Mouse (Mus musculus) hindbrain, embryonic 16.5 days (tissue): Measurements from ENCODE around the gene Adam12. TPM values are rescaled to one million over a fixed set of nuclear protein-coding genes. Genes with fewer than 3 reads are reported as not detected.
A peak's percentile ranks its signal among the peaks of the same experiment; 100 is the strongest.

Experiments used
- ATAC-seq: fragments of 200-750 bp; cut with Nextera tagmentation; 2 replicates; pipeline ENCODE4 v1.8.0; 2017; ENCODE audit warnings: moderate TSS enrichment, moderate library complexity
- H3K27ac ChIP-seq: fragments of 300-500 bp; sonication (generic); 2 replicates; pipeline ENCODE4 v1.5.1; 2014; ENCODE audit warnings: low read depth, mild to moderate bottlenecking, control low read depth, low read length, moderate library complexity
- H3K27me3 ChIP-seq: fragments of 300-500 bp; sonication (generic); replicated peaks from 2 replicates; pipeline ENCODE4 v1.6.1; 2014; ENCODE audit warnings: low read length; ENCODE audit not compliant: control insufficient read depth, insufficient read depth
- H3K36me3 ChIP-seq: fragments of 300-500 bp; sonication (generic); 2 replicates; pipeline ENCODE4 v1.6.1; 2014; ENCODE audit warnings: mild to moderate bottlenecking, low read length, moderate library complexity, mixed read lengths; ENCODE audit not compliant: control insufficient read depth, insufficient read depth
- H3K4me1 ChIP-seq: fragments of 300-500 bp; sonication (generic); 2 replicates; pipeline ENCODE4 v1.6.1; 2014; ENCODE audit warnings: low read depth, low read length; ENCODE audit not compliant: control insufficient read depth, insufficient read depth
- H3K4me2 ChIP-seq: fragments of 300-500 bp; sonication (generic); 2 replicates; pipeline ENCODE4 v1.6.1; 2014; ENCODE audit warnings: mild to moderate bottlenecking, low read length, control low read depth, moderate library complexity
- H3K4me3 ChIP-seq: fragments of 300-500 bp; sonication (generic); 2 replicates; pipeline ENCODE4 v1.5.1; 2014; ENCODE audit warnings: mild to moderate bottlenecking, low read length, control low read depth, moderate library complexity
- H3K9ac ChIP-seq: fragments of 300-500 bp; sonication (generic); 2 replicates; pipeline ENCODE4 v1.6.1; 2014; ENCODE audit warnings: low read depth, mild to moderate bottlenecking, control low read depth, low read length, moderate library complexity
- H3K9me3 ChIP-seq: fragments of 300-500 bp; sonication (generic); 2 replicates; pipeline ENCODE4 v1.6.1; 2014; ENCODE audit warnings: mild to moderate bottlenecking, low read length, moderate library complexity; ENCODE audit not compliant: control insufficient read depth
- WGBS: fragments of 180-500 bp; shearing (Covaris S2); extraction: QIAGEN DNeasy Blood & Tissue Kit; methylation state at CpG from one replicate; pipeline ENCODE4 v1.1.7; 2014; 5-methylcytosine and 5-hydroxymethylcytosine counted together
- polyA plus RNA-seq: library from polyadenylated mRNA; unstranded; fragments of >200 nt; fragmentation: Nextera tagmentation; extraction: Ambion mirVana; gene quantifications from 2 replicates; pipeline ENCODE4 v1.2.1, GENCODE M21; 2015

Gene Adam12
- polyA plus RNA-seq, 1 experiment from 2014 or later, result 3.3 TPM

GRCm38 (mm10) chr7:133859548-133859947, 372.4 kb downstream of the Adam12 start:
- Histone ChIP-seq H3K9me3 (no peaks in the 10 kb centered on the region; the same call in 1 of the 2 replicates), H3K36me3 (no peaks in the 10 kb centered on the region), H3K27ac (no peak overlapping the region), H3K9ac (no peak overlapping the region), H3K4me3 (no peak overlapping the region), H3K4me1 (no peaks in the 10 kb centered on the region), H3K4me2 (no peak overlapping the region), H3K27me3 (no peaks in the 10 kb centered on the region)
- no peak for ATAC-seq
- 85% methylated on average over 4 of the region's 4 CpGs for WGBS

GRCm38 (mm10) chr7:133858506-133858905, 373.4 kb downstream of the Adam12 start:
- ATAC-seq, result no peak
- no peak overlapping the region for H3K9ac ChIP-seq
- H3K27ac ChIP-seq, result no peak overlapping the region
- no peak overlapping the region for H3K4me2 ChIP-seq
- H3K9me3 ChIP-seq, result no peaks in the 10 kb centered on the region; the same call in 1 of the 2 replicates
- WGBS, result 78% methylated on average over 3 of the region's 3 CpGs
- no peak overlapping the region for H3K4me3 ChIP-seq
- H3K4me1 ChIP-seq, result no peaks in the 10 kb centered on the region
- no peaks in the 10 kb centered on the region for H3K27me3 ChIP-seq
- no peaks in the 10 kb centered on the region for H3K36me3 ChIP-seq

GRCm38 (mm10) chr7:133856278-133856677, 375.7 kb downstream of the Adam12 start:
- WGBS, result 18% methylated on average over 3 of the region's 3 CpGs
- no peak overlapping the region for H3K27ac ChIP-seq
- no peak overlapping the region for H3K4me2 ChIP-seq
- H3K27me3 ChIP-seq, result no peaks in the 10 kb centered on the region
- H3K36me3 ChIP-seq, result no peaks in the 10 kb centered on the region
- H3K9me3 ChIP-seq, result no peaks in the 10 kb centered on the region; the same call in 1 of the 2 replicates
- ATAC-seq, result peak; percentile 78; the same call in 1 of the 2 replicates
- no peak overlapping the region for H3K9ac ChIP-seq
- H3K4me3 ChIP-seq, result no peak overlapping the region
- H3K4me1 ChIP-seq, result no peaks in the 10 kb centered on the region

GRCm38 (mm10) chr7:133850735-133851134, 381.2 kb downstream of the Adam12 start:
- Histone ChIP-seq H3K4me3 (no peak overlapping the region), H3K9me3 (no peaks in the 10 kb centered on the region), H3K4me2 (no peak overlapping the region), H3K36me3 (no peaks in the 10 kb centered on the region), H3K27ac (no peak overlapping the region), H3K4me1 (no peaks in the 10 kb centered on the region), H3K9ac (no peak overlapping the region), H3K27me3 (no peaks in the 10 kb centered on the region)
- ATAC-seq, result no peak

GRCm38 (mm10) chr7:133848180-133848579, 383.8 kb downstream of the Adam12 start:
- Histone ChIP-seq H3K36me3 (no peaks in the 10 kb centered on the region), H3K9ac (no peak overlapping the region), H3K4me2 (no peak overlapping the region), H3K4me3 (no peak overlapping the region), H3K27ac (no peak overlapping the region), H3K9me3 (no peaks in the 10 kb centered on the region), H3K4me1 (no peaks in the 10 kb centered on the region), H3K27me3 (no peaks in the 10 kb centered on the region)
- WGBS, result 67% methylated on average over 2 of the region's 2 CpGs
- no peak for ATAC-seq

GRCm38 (mm10) chr7:133847175-133847574, 384.8 kb downstream of the Adam12 start:
- no peak for ATAC-seq
- 19% methylated on average over 1 of the region's 1 CpGs for WGBS
- H3K4me1 ChIP-seq, result no peaks in the 10 kb centered on the region

GRCm38 (mm10) chr7:133842079-133842478, 389.9 kb downstream of the Adam12 start:
- no peak for ATAC-seq

More at GRCm38 (mm10) chr7:133847175-133847574, 384.8 kb downstream of the Adam12 start:
- H3K9ac ChIP-seq, result no peak overlapping the region
- H3K36me3 ChIP-seq, result no peaks in the 10 kb centered on the region
- H3K9me3 ChIP-seq, result no peaks in the 10 kb centered on the region
- H3K4me3 ChIP-seq, result no peak overlapping the region
- no peak overlapping the region for H3K4me2 ChIP-seq
- H3K27ac ChIP-seq, result no peak overlapping the region
- H3K27me3 ChIP-seq, result no peaks in the 10 kb centered on the region

GRCm38 (mm10) chr7:133839546-133839945, 392.4 kb downstream of the Adam12 start:
- WGBS, result 70% methylated on average over 4 of the region's 4 CpGs
- Histone ChIP-seq H3K27me3 (no peaks in the 10 kb centered on the region), H3K9ac (no peak overlapping the region), H3K4me3 (no peak overlapping the region), H3K36me3 (no peaks in the 10 kb centered on the region), H3K27ac (no peak overlapping the region), H3K4me2 (no peak overlapping the region), H3K4me1 (no peaks in the 10 kb centered on the region), H3K9me3 (no peaks in the 10 kb centered on the region)
- no peak for ATAC-seq

More at GRCm38 (mm10) chr7:133842079-133842478, 389.9 kb downstream of the Adam12 start:
- Histone ChIP-seq H3K4me2 (no peak overlapping the region), H3K9ac (no peak overlapping the region), H3K4me3 (no peak overlapping the region), H3K36me3 (no peaks in the 10 kb centered on the region), H3K9me3 (no peaks in the 10 kb centered on the region), H3K27ac (no peak overlapping the region), H3K27me3 (no peaks in the 10 kb centered on the region), H3K4me1 (no peaks in the 10 kb centered on the region)
- WGBS, result 75% methylated on average over 6 of the region's 6 CpGs
